Mouse (Mus musculus) liver, postnatal 0 days (tissue): ENCODE measurements around the gene Nyap2. TPM values are rescaled to one million over a fixed set of nuclear protein-coding genes. Genes with fewer than 3 reads are reported as not detected.

Source experiments
- ATAC-seq: fragments of 200-750 bp; cut with Nextera tagmentation; 2 replicates; pipeline ENCODE4 v1.8.0; 2017; ENCODE audit warnings: mild to moderate bottlenecking, moderate library complexity
- DNase-seq: peaks from one replicate; pipeline ENCODE4 v3.0.0-alpha.2; 2016
- H3K27ac ChIP-seq: fragments of 300-500 bp; sonication (generic); 2 replicates; pipeline ENCODE4 v1.5.1; 2014; ENCODE audit warnings: antibody characterized with exemption, moderate library complexity, mild to moderate bottlenecking, low read depth
- H3K27me3 ChIP-seq: fragments of 300-500 bp; sonication (generic); 2 replicates; pipeline ENCODE4 v1.6.1; 2014; ENCODE audit warnings: low read length, control low read depth, mixed read lengths; ENCODE audit not compliant: insufficient read depth
- H3K36me3 ChIP-seq: fragments of 300-500 bp; sonication (generic); replicated peaks from 2 replicates; pipeline ENCODE4 v1.6.1; 2014; ENCODE audit warnings: mild to moderate bottlenecking, control low read depth, low read length, moderate library complexity, mixed read lengths; ENCODE audit not compliant: insufficient read depth
- H3K4me1 ChIP-seq: fragments of 300-500 bp; sonication (generic); 2 replicates; pipeline ENCODE4 v1.6.1; 2014; ENCODE audit warnings: antibody characterized with exemption, mild to moderate bottlenecking, control low read depth; ENCODE audit not compliant: insufficient read depth
- H3K4me2 ChIP-seq: fragments of 300-500 bp; sonication (generic); 2 replicates; pipeline ENCODE4 v1.6.1; 2014; ENCODE audit warnings: low read depth, mild to moderate bottlenecking, low read length, moderate library complexity, mixed read lengths
- H3K4me3 ChIP-seq: fragments of 300-500 bp; sonication (generic); 2 replicates; pipeline ENCODE4 v1.5.1; 2014; ENCODE audit warnings: low read depth, low read length
- H3K9ac ChIP-seq: fragments of 300-500 bp; sonication (generic); replicated peaks from 2 replicates; pipeline ENCODE4 v1.6.1; 2014; ENCODE audit warnings: mild to moderate bottlenecking, moderate library complexity
- H3K9me3 ChIP-seq: fragments of 300-500 bp; sonication (generic); 2 replicates; pipeline ENCODE4 v1.6.1; 2016; ENCODE audit warnings: mild to moderate bottlenecking, control low read depth, low read length, mixed read lengths
- CTCF ChIP-seq: sonication (generic); IDR thresholded peaks from 2 replicates; pipeline ENCODE4 v1.5.1; 2016; ENCODE audit warnings: antibody characterized with exemption, low read depth
- EP300 ChIP-seq: IDR thresholded peaks from 2 replicates; pipeline ENCODE4 v1.6.1; 2016; ENCODE audit warnings: antibody characterized with exemption, low read depth, mild to moderate bottlenecking
- WGBS: fragments of 180-500 bp; shearing (Covaris S2); extraction: QIAGEN DNeasy Blood & Tissue Kit; methylation state at CpG from one replicate; pipeline ENCODE4 v1.1.7; 2014; ENCODE audit not compliant: insufficient replicate concordance; 5-methylcytosine and 5-hydroxymethylcytosine counted together
- polyA plus RNA-seq: library from polyadenylated mRNA; unstranded; fragments of >200 nt; fragmentation: Nextera tagmentation; extraction: Ambion mirVana; gene quantifications from 2 replicates; pipeline ENCODE4 v1.2.1, GENCODE M21; 2015

The Nyap2 gene
- polyA plus RNA-seq: not detected in 2 replicates

- Histone ChIP-seq H3K4me3 (no peak within 1 kb of the TSS), H3K9ac (no peak within 1 kb of the TSS), H3K9me3 (no peaks in the 10 kb centered on the region), H3K4me2 (no peak within 1 kb of the TSS), H3K36me3 (no peaks in the 10 kb centered on the region), H3K4me1 (no peaks in the 10 kb centered on the region), H3K27ac (no peak within 1 kb of the TSS), H3K27me3 (no peaks in the 10 kb centered on the region)
- DNase-seq (no peak), ATAC-seq (no peak)
- 38% methylated on average over 16 of the region's 16 CpGs for WGBS
- TF ChIP-seq CTCF (no peak), EP300 (no peak)
Measured at GRCm38 (mm10) chr1:81076831-81077664, at the start of gene Nyap2. Gene Nyap2, plus strand, starts transcription at chr1:81076950.

GRCm38 (mm10) chr1:81042907-81043868, 33.6 kb upstream of the Nyap2 start:
- H3K9ac ChIP-seq: no peak overlapping the region
- no peak overlapping the region for H3K4me2 ChIP-seq
- H3K4me3 ChIP-seq: no peak overlapping the region
- no peak overlapping the region for H3K27ac ChIP-seq
- DNase-seq: no peak
- 67% methylated on average over 5 of the region's 5 CpGs for WGBS
- ATAC-seq: no peak
- H3K9me3 ChIP-seq: no peaks in the 10 kb centered on the region
- H3K4me1 ChIP-seq: no peaks in the 10 kb centered on the region
- TF ChIP-seq EP300 (no peak), CTCF (no peak)
- no peaks in the 10 kb centered on the region for H3K27me3 ChIP-seq
- no peaks in the 10 kb centered on the region for H3K36me3 ChIP-seq

- no peak overlapping the region for H3K4me2 ChIP-seq
- 73% methylated on average over 5 of the region's 5 CpGs for WGBS
- H3K27ac ChIP-seq: no peak overlapping the region
- H3K4me1 ChIP-seq: no peaks in the 10 kb centered on the region
- no peak for TF ChIP-seq CTCF
- no peak for TF ChIP-seq EP300
- no peak overlapping the region for H3K4me3 ChIP-seq
- no peak overlapping the region for H3K9ac ChIP-seq
- DNase-seq (no peak), ATAC-seq (no peak)
- no peaks in the 10 kb centered on the region for H3K9me3 ChIP-seq
- H3K36me3 ChIP-seq: no peaks in the 10 kb centered on the region
- no peaks in the 10 kb centered on the region for H3K27me3 ChIP-seq
Measured at GRCm38 (mm10) chr1:81058340-81058739, 18.4 kb upstream of the Nyap2 start.

GRCm38 (mm10) chr1:81058835-81059234, 17.9 kb upstream of the Nyap2 start:
- no peaks in the 10 kb centered on the region for H3K9me3 ChIP-seq
- H3K4me3 ChIP-seq: no peak overlapping the region
- TF ChIP-seq CTCF (no peak), EP300 (no peak)
- no peak overlapping the region for H3K9ac ChIP-seq
- DNase-seq: no peak
- no peaks in the 10 kb centered on the region for H3K27me3 ChIP-seq
- H3K27ac ChIP-seq: no peak overlapping the region
- ATAC-seq: no peak
- no peaks in the 10 kb centered on the region for H3K4me1 ChIP-seq
- H3K4me2 ChIP-seq: no peak overlapping the region
- WGBS: 48% methylated on average over 2 of the region's 2 CpGs
- H3K36me3 ChIP-seq: no peaks in the 10 kb centered on the region

GRCm38 (mm10) chr1:81062811-81063210, 13.9 kb upstream of the Nyap2 start:
- WGBS: 80% methylated on average over 2 of the region's 2 CpGs
- ATAC-seq (no peak), DNase-seq (no peak)
- no peaks in the 10 kb centered on the region for H3K9me3 ChIP-seq
- H3K4me1 ChIP-seq: no peaks in the 10 kb centered on the region
- no peak overlapping the region for H3K27ac ChIP-seq
- TF ChIP-seq EP300 (no peak), CTCF (no peak)
- H3K4me3 ChIP-seq: no peak overlapping the region
- H3K9ac ChIP-seq: no peak overlapping the region
- no peaks in the 10 kb centered on the region for H3K27me3 ChIP-seq
- H3K36me3 ChIP-seq: no peaks in the 10 kb centered on the region
- no peak overlapping the region for H3K4me2 ChIP-seq

- 68% methylated on average over 9 of the region's 9 CpGs for WGBS
- no peaks in the 10 kb centered on the region for H3K27me3 ChIP-seq
- no peak overlapping the region for H3K4me3 ChIP-seq
- H3K27ac ChIP-seq: no peak overlapping the region
- H3K9me3 ChIP-seq: no peaks in the 10 kb centered on the region
- no peak for ATAC-seq
- DNase-seq: no peak
- no peaks in the 10 kb centered on the region for H3K36me3 ChIP-seq
- no peak for TF ChIP-seq CTCF
- no peak for TF ChIP-seq EP300
- no peak overlapping the region for H3K4me2 ChIP-seq
- no peaks in the 10 kb centered on the region for H3K4me1 ChIP-seq
- no peak overlapping the region for H3K9ac ChIP-seq
Measured at GRCm38 (mm10) chr1:81076259-81076658, 491 bp upstream of the Nyap2 start.
